Mouse (Mus musculus) forebrain, postnatal 0 days (tissue): ENCODE measurements at regions not wholly inside any gene's neighbourhood (a gene's known extent, or its start where the extent isn't known, plus 50 kb on each side); places are given as distances from the start of the nearest gene placed in this dataset.

Experiments
- ATAC-seq: fragments of 200-750 bp; cut with Nextera tagmentation; 2 replicates; pipeline ENCODE4 v1.8.0; 2017; ENCODE audit warnings: mild to moderate bottlenecking, moderate library complexity
- DNase-seq: peaks from one replicate; pipeline ENCODE4 v3.0.0-alpha.2; 2015
- H3K27ac ChIP-seq: fragments of 300-500 bp; sonication (generic); 2 replicates; pipeline ENCODE4 v1.5.1; 2014; ENCODE audit warnings: low read depth, mild to moderate bottlenecking, antibody characterized with exemption, low read length, moderate library complexity, mixed read lengths
- H3K27me3 ChIP-seq: fragments of 300-500 bp; sonication (generic); 2 replicates; pipeline ENCODE4 v1.6.1; 2014; ENCODE audit warnings: mild to moderate bottlenecking, low read length, mixed read lengths; ENCODE audit not compliant: insufficient read depth
- H3K36me3 ChIP-seq: fragments of 300-500 bp; sonication (generic); 2 replicates; pipeline ENCODE4 v1.6.1; 2014; ENCODE audit warnings: mild to moderate bottlenecking, moderate library complexity; ENCODE audit not compliant: insufficient read depth
- H3K4me1 ChIP-seq: fragments of 300-500 bp; sonication (generic); 2 replicates; pipeline ENCODE4 v1.6.1; 2014; ENCODE audit warnings: antibody characterized with exemption; ENCODE audit not compliant: insufficient read depth
- H3K4me2 ChIP-seq: fragments of 300-500 bp; sonication (generic); 2 replicates; pipeline ENCODE4 v1.6.1; 2014; ENCODE audit warnings: low read depth, mild to moderate bottlenecking, moderate library complexity
- H3K4me3 ChIP-seq: fragments of 300-500 bp; sonication (generic); 2 replicates; pipeline ENCODE4 v1.5.1; 2014; ENCODE audit warnings: low read depth, low read length, mixed read lengths
- H3K9ac ChIP-seq: fragments of 300-500 bp; sonication (generic); 2 replicates; pipeline ENCODE4 v1.6.1; 2014; ENCODE audit warnings: mild to moderate bottlenecking
- H3K9me3 ChIP-seq: fragments of 300-500 bp; sonication (generic); 2 replicates; pipeline ENCODE4 v1.6.1; 2016; ENCODE audit warnings: low read length
- CTCF ChIP-seq: sonication (generic); IDR thresholded peaks from 2 replicates; pipeline ENCODE4 v1.5.1; 2016; ENCODE audit warnings: antibody characterized with exemption, control low read depth, low read depth
- WGBS: fragments of 180-500 bp; shearing (Covaris S2); extraction: QIAGEN DNeasy Blood & Tissue Kit; methylation state at CpG from one replicate; pipeline ENCODE4 v1.1.7; 2014; 5-methylcytosine and 5-hydroxymethylcytosine counted together

DNA sequence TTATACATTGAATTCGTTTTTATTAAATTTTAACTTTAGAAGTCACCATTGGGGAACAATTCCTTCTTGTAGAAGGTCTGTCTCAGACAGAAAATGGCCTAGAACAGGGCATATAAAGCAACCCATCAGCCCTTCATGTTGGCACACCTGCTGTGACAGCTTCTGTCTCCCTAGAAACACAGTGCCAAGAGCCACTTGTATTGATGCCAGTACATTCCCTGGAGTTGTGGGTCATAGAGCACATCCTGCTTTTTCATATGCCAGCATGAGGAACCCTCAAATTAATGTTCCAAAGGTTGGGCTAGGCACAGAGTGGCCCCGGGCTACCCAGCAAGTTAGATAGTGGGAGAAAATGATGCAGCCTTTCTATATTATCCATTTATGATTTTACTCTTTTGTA lies 496.0 kb upstream of the Slc10a2 start:
- H3K4me1 ChIP-seq, result no peaks in the 10 kb centered on the region
- H3K27me3 ChIP-seq, result no peaks in the 10 kb centered on the region
- no peak overlapping the region for H3K4me2 ChIP-seq
- WGBS, result 59% methylated on average over 2 of the region's 2 CpGs
- ATAC-seq (no peak), DNase-seq (no peak)
- no peaks in the 10 kb centered on the region for H3K9me3 ChIP-seq
- H3K27ac ChIP-seq, result no peak overlapping the region
- no peak for TF ChIP-seq CTCF
- no peak overlapping the region for H3K4me3 ChIP-seq
- no peaks in the 10 kb centered on the region for H3K36me3 ChIP-seq
- H3K9ac ChIP-seq, result no peak overlapping the region

DNA sequence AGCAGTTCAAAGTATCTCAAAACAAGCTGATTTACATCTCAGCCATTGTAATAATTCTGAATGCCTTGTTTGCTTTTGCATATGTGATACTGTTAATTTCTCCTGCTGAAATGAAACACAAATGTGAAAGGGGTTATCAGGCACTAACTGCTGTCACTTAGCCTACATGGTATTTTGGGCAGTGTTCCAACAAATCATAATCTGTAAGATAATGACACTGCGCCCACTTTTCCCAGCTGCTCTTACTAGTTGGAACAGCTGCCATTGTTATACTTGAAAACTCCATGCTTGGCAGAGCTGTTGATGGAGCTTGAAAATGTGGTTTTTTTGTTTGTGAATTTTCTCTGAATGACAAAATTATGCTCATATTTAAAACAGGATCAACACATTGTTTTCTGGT lies 486.4 kb upstream of the Slc10a2 start:
- Histone ChIP-seq H3K9me3 (no peaks in the 10 kb centered on the region), H3K4me2 (no peak overlapping the region), H3K4me1 (no peaks in the 10 kb centered on the region), H3K36me3 (no peaks in the 10 kb centered on the region), H3K4me3 (no peak overlapping the region), H3K9ac (no peak overlapping the region), H3K27me3 (no peaks in the 10 kb centered on the region), H3K27ac (no peak overlapping the region)
- peak; percentile 63 for DNase-seq
- WGBS, result 41% methylated on average over 1 of the region's 1 CpGs
- ATAC-seq, result peak; percentile 86
- TF ChIP-seq CTCF, result no peak
